Mouse (Mus musculus) bone marrow macrophage, adult 2 months (primary cell): ENCODE measurements at regions not wholly inside any gene's neighbourhood (a gene's known extent, or its start where the extent isn't known, plus 50 kb on each side); places are given as distances from the start of the nearest gene placed in this dataset.
"Not testable (repeated sequence)": the region's sequence is repeated elsewhere in the genome, so short reads cannot be mapped to it uniquely, and the experiment has no call there.

Experiments
- CTCF ChIP-seq: IDR thresholded peaks from 2 replicates; pipeline ENCODE4 v1.5.1; 2012; ENCODE audit warnings: low read depth, mild to moderate bottlenecking, low read length, moderate library complexity
- POLR2A ChIP-seq: IDR thresholded peaks from 2 replicates; pipeline ENCODE4 v1.6.1; 2012; ENCODE audit warnings: mild to moderate bottlenecking, low read depth, low read length, borderline replicate concordance

DNA sequence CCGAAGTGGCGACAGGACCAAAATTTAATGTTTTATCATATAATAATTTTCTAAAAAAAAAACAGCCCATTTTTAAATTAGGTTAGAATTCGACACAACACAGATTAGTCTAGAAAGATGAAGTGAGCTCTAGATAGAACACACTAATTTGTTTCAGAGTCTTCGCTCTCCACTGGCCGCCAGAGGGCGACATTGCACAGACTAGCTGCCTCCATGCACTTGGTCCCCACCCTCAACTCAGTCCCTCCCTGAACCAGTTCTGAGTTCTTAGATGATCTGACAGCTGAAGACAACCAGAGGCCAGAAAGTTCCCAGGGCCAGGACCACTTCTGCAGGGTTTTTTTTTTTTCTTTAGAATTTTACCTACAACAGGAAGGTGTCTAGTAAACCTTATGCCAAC, 296.3 kb upstream of the Olfr1507 start:
- not testable (repeated sequence) for TF ChIP-seq CTCF, POLR2A
